Comparison of ENCODE assay signal across 16 mouse cellular contexts in the genomic region with DNA sequence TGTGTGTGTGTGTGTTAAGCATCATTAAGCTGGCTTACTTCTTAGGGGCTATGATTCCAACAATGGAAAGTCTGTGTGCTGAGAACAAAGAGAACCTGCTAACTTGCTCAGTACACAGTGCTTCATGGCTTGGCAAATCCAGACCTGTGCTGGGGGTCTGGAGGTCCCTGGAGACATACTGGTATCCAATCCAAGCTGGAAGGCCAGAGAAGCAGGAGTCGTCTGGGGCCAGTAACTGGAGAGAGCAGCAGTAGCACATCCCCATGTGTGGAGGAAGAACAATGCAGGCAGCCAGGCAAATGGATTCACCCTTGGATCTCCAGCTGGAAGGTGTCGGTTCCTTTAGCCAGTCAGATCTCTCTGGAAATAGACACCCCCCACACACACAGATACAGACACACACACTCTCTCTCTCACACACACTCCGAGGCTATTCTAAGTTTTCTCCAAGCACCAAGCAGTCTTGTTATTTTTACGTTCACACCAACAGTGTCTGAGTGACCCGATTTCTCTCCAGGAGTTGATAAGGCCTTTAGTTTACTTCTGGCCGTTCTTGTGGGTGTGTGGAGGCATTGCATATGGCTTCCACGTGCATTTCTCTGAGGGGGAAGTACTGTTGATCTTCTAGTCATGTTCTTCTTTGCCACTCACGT. TPM values are rescaled to one million over a fixed set of nuclear protein-coding genes. Genes with fewer than 3 reads are reported as not detected.
A peak's percentile ranks its signal among the peaks of the same experiment; 100 is the strongest.
DNase-seq lines count a peak whose midpoint lies in the region; ATAC-seq and TF ChIP-seq lines count a peak whose summit lies in the region.
"Had no signal": no experiment of that assay in that cellular context is flagged by ENCODE, and none has a peak within 500 bp of the region (broad histone marks: within the 10 kb centered on the region; RNA-seq: fewer than 3 reads in every experiment).

No protein-coding gene starts in this region.

- H3K4me2 ChIP-seq in embryonic facial prominence, embryonic 14.5 days (ENCODE audit: low read depth, low read length) = no peak overlapping the region
- H3K4me2 ChIP-seq in hindbrain, embryonic 16.5 days (ENCODE audit: low read length) = no peak overlapping the region
- H3K4me2 ChIP-seq in neural tube, embryonic 14.5 days (ENCODE audit: low read depth, low read length) = no peak overlapping the region
- H3K4me2 ChIP-seq in intestine, postnatal 0 days (replicated peaks; ENCODE audit: low read depth) = no peak overlapping the region
- H3K4me2 ChIP-seq: embryonic facial prominence, embryonic 12.5 days had no signal

- H3K27ac ChIP-seq in heart, embryonic 10.5 days = peak overlapping the region; percentile 67
- H3K27ac ChIP-seq in embryonic facial prominence, embryonic 14.5 days (replicated peaks; ENCODE audit: low read depth, low read length) = no peak overlapping the region
- H3K27ac ChIP-seq in hindbrain, embryonic 16.5 days (ENCODE audit: low read depth, low read length) = no peak overlapping the region
- H3K27ac ChIP-seq in neural tube, embryonic 14.5 days (ENCODE audit: low read depth, low read length) = peak overlapping the region; percentile 46; the same call in 1 of the 2 replicates
- no peak overlapping the region for H3K27ac ChIP-seq in intestine, postnatal 0 days (ENCODE audit: low read depth, low read length)
- H3K27ac ChIP-seq: embryonic facial prominence, embryonic 12.5 days had no signal

- no peak for TF ChIP-seq CTCF in intestine, postnatal 0 days (IDR thresholded peaks at IDR 0.05; ENCODE audit: low read depth)

- no peaks in the 10 kb centered on the region for H3K27me3 ChIP-seq in heart, embryonic 10.5 days (ENCODE audit: insufficient read depth, poor library complexity, severe bottlenecking)
- H3K27me3 ChIP-seq in embryonic facial prominence, embryonic 14.5 days (replicated peaks; ENCODE audit: control insufficient read depth, insufficient read depth, low read length) = no peaks in the 10 kb centered on the region
- H3K27me3 ChIP-seq in hindbrain, embryonic 16.5 days (replicated peaks; ENCODE audit: control insufficient read depth, insufficient read depth, low read length) = no peaks in the 10 kb centered on the region
- H3K27me3 ChIP-seq in neural tube, embryonic 14.5 days (ENCODE audit: control insufficient read depth, insufficient read depth, low read length) = no peaks in the 10 kb centered on the region
- H3K27me3 ChIP-seq in intestine, postnatal 0 days (replicated peaks; ENCODE audit: control insufficient read depth, insufficient read depth, low read length) = no peaks in the 10 kb centered on the region
- H3K27me3 ChIP-seq: embryonic facial prominence, embryonic 12.5 days had no signal

- H3K9ac ChIP-seq in embryonic facial prominence, embryonic 14.5 days (ENCODE audit: low read depth, low read length) = no peak overlapping the region
- no peak overlapping the region for H3K9ac ChIP-seq in hindbrain, embryonic 16.5 days (ENCODE audit: low read depth, low read length)
- no peak overlapping the region for H3K9ac ChIP-seq in neural tube, embryonic 14.5 days (replicated peaks; ENCODE audit: low read depth, low read length)
- H3K9ac ChIP-seq in intestine, postnatal 0 days (ENCODE audit: low read depth, low read length) = no peak overlapping the region
- H3K9ac ChIP-seq: embryonic facial prominence, embryonic 12.5 days had no signal

- no peak overlapping the region for H3K4me3 ChIP-seq in heart, embryonic 10.5 days
- H3K4me3 ChIP-seq in embryonic facial prominence, embryonic 14.5 days (ENCODE audit: low read depth, low read length) = no peak overlapping the region
- H3K4me3 ChIP-seq in hindbrain, embryonic 16.5 days (ENCODE audit: low read length) = no peak overlapping the region
- no peak overlapping the region for H3K4me3 ChIP-seq in neural tube, embryonic 14.5 days (ENCODE audit: low read depth, low read length)
- no peak overlapping the region for H3K4me3 ChIP-seq in intestine, postnatal 0 days (ENCODE audit: low read depth, low read length)
- H3K4me3 ChIP-seq: embryonic facial prominence, embryonic 12.5 days had no signal

- H3K36me3 ChIP-seq in heart, embryonic 10.5 days = no peaks in the 10 kb centered on the region
- H3K36me3 ChIP-seq in embryonic facial prominence, embryonic 14.5 days (ENCODE audit: control insufficient read depth, insufficient read depth, low read length) = no peaks in the 10 kb centered on the region
- no peaks in the 10 kb centered on the region for H3K36me3 ChIP-seq in hindbrain, embryonic 16.5 days (ENCODE audit: control insufficient read depth, insufficient read depth, low read length)
- H3K36me3 ChIP-seq in neural tube, embryonic 14.5 days (ENCODE audit: control insufficient read depth, insufficient read depth, low read length) = no peaks in the 10 kb centered on the region
- no peaks in the 10 kb centered on the region for H3K36me3 ChIP-seq in intestine, postnatal 0 days (ENCODE audit: control insufficient read depth, insufficient read depth)
- H3K36me3 ChIP-seq: embryonic facial prominence, embryonic 12.5 days had no signal

- peaks cover 29% of the 10 kb centered on the region for H3K4me1 ChIP-seq in heart, embryonic 10.5 days
- no peaks in the 10 kb centered on the region; the same call in 1 of the 2 replicates for H3K4me1 ChIP-seq in embryonic facial prominence, embryonic 14.5 days (ENCODE audit: control insufficient read depth, insufficient read depth, low read length)
- H3K4me1 ChIP-seq in hindbrain, embryonic 16.5 days (ENCODE audit: control insufficient read depth, insufficient read depth, low read depth, low read length) = peaks cover 2% of the 10 kb centered on the region; the same call in 1 of the 2 replicates
- H3K4me1 ChIP-seq in neural tube, embryonic 14.5 days (ENCODE audit: control insufficient read depth, insufficient read depth, low read length) = peaks cover 16% of the 10 kb centered on the region; the same call in 1 of the 2 replicates
- H3K4me1 ChIP-seq in intestine, postnatal 0 days (replicated peaks; ENCODE audit: control insufficient read depth, insufficient read depth, low read length) = no peaks in the 10 kb centered on the region

- 0 out of 2 replicates have a peak, but pooled peaks have one; percentile 44 for ATAC-seq in embryonic facial prominence, embryonic 14.5 days (ENCODE audit: low read depth)
- ATAC-seq in hindbrain, embryonic 16.5 days = peak; percentile 36; the same call in 1 of the 2 replicates
- ATAC-seq in neural tube, embryonic 14.5 days (ENCODE audit: low read depth) = no peak
- no peak for ATAC-seq in intestine, postnatal 0 days

- DNase-seq in heart, embryonic 10.5 days (ENCODE audit: low spot score) = no peak
- DNase-seq in heart, adult 8-10 months (ENCODE audit: low spot score) = no peak
- no peak for DNase-seq in embryonic facial prominence, embryonic 14.5 days (ENCODE audit: low spot score)
- no peak for DNase-seq in cerebellum, adult 9-10 months
- DNase-seq in cerebellum, adult 11-12 months = no peak
- DNase-seq: adrenal gland, postnatal 25 days; B cell, adult 2 months; cerebellum, adult 8-10 months; lung, adult 2 months; right cerebral cortex, adult 18-20 months; thymus, postnatal 14 days had no signal

- WGBS in heart, embryonic 10.5 days = 36% methylated on average over 8 of the region's 8 CpGs
- 59% methylated on average over 8 of the region's 8 CpGs for WGBS in embryonic facial prominence, embryonic 14.5 days
- 59% methylated on average over 8 of the region's 8 CpGs for WGBS in hindbrain, embryonic 16.5 days
- 66% methylated on average over 8 of the region's 8 CpGs for WGBS in neural tube, embryonic 14.5 days
- WGBS in intestine, postnatal 0 days = 52% methylated on average over 8 of the region's 8 CpGs

- H3K9me3 ChIP-seq in heart, embryonic 10.5 days = no peaks in the 10 kb centered on the region
- no peaks in the 10 kb centered on the region for H3K9me3 ChIP-seq in embryonic facial prominence, embryonic 14.5 days (ENCODE audit: control insufficient read depth, low read length)
- no peaks in the 10 kb centered on the region for H3K9me3 ChIP-seq in hindbrain, embryonic 16.5 days (ENCODE audit: control insufficient read depth, low read length)
- H3K9me3 ChIP-seq in neural tube, embryonic 14.5 days (ENCODE audit: control insufficient read depth, low read length) = no peaks in the 10 kb centered on the region
- H3K9me3 ChIP-seq in intestine, postnatal 0 days (ENCODE audit: control insufficient read depth) = no peaks in the 10 kb centered on the region
- H3K9me3 ChIP-seq: embryonic facial prominence, embryonic 12.5 days had no signal

RNA-seq across cellular contexts. Expression of a gene that starts 8.2 kb away (rescaled TPM):
- polyA plus RNA-seq in heart, embryonic 10.5 days (2016; fragmentation: Nextera tagmentation; extraction: Ambion mirVana) = 6.9 and 7.9 TPM in 2 replicates
- total RNA-seq in heart, adult 8-10 months (2022) = under 1 TPM; 0.24 to 0.35 (median 0.30) TPM
- 16.8 and 18.6 TPM in 2 replicates for polyA plus RNA-seq in embryonic facial prominence, embryonic 14.5 days (2014; fragmentation: Nextera tagmentation; extraction: Ambion mirVana)
- 62.3 and 64.5 TPM in 2 replicates for polyA plus RNA-seq in hindbrain, embryonic 16.5 days (2015; fragmentation: Nextera tagmentation; extraction: Ambion mirVana)
- polyA plus RNA-seq in neural tube, embryonic 14.5 days (2014; fragmentation: Nextera tagmentation; extraction: Ambion mirVana) = 73.7 and 74.4 TPM in 2 replicates
- polyA plus RNA-seq in intestine, postnatal 0 days (2015; fragmentation: Nextera tagmentation; extraction: Ambion mirVana) = 0.63 and 0.78 TPM in 2 replicates
- total RNA-seq: granulocyte monocyte progenitor cell, adult 5-6 weeks had no signal

Comparison
In these comparisons a context has a peak if more than half of its experiments do, and no peak if none do; other contexts are left out.
1. H3K27ac ChIP-seq: peak in heart, embryonic 10.5 days (single experiment) and neural tube, embryonic 14.5 days (single experiment); none in embryonic facial prominence, embryonic 14.5 days (single experiment), hindbrain, embryonic 16.5 days (single experiment) and intestine, postnatal 0 days (single experiment).
2. ATAC-seq: peak in embryonic facial prominence, embryonic 14.5 days (single experiment) and hindbrain, embryonic 16.5 days (single experiment); none in neural tube, embryonic 14.5 days (single experiment) and intestine, postnatal 0 days (single experiment).